Comparison of ENCODE assay signal across 23 mouse cellular contexts in genomic region chr1:126706611-126707010, GRCm38 (mm10).
"Had no signal": no experiment of that assay in that cellular context is flagged by ENCODE, and none has a peak within 500 bp of the region (broad histone marks: within the 10 kb centered on the region; RNA-seq: fewer than 3 reads in every experiment).

No protein-coding gene starts in this region.

- H3K9me3 ChIP-seq: heart, embryonic 10.5 days; heart, embryonic 12.5 days; hindbrain, embryonic 13.5 days; hindbrain, embryonic 15.5 days; kidney, embryonic 15.5 days; limb, embryonic 13.5 days; limb, embryonic 15.5 days; liver, embryonic 12.5 days had no signal

- H3K9ac ChIP-seq: heart, embryonic 12.5 days; hindbrain, embryonic 13.5 days; hindbrain, embryonic 15.5 days; kidney, embryonic 15.5 days; limb, embryonic 13.5 days; limb, embryonic 15.5 days; liver, embryonic 12.5 days had no signal

- H3K27ac ChIP-seq: heart, embryonic 10.5 days; hindbrain, embryonic 13.5 days; hindbrain, embryonic 15.5 days; hindbrain, postnatal 0 days; kidney, embryonic 15.5 days; kidney, postnatal 0 days; limb, embryonic 13.5 days; limb, embryonic 15.5 days; liver, embryonic 12.5 days had no signal

- H3K27me3 ChIP-seq: heart, embryonic 12.5 days; hindbrain, embryonic 13.5 days; hindbrain, embryonic 15.5 days; kidney, embryonic 15.5 days; limb, embryonic 13.5 days; limb, embryonic 15.5 days; liver, embryonic 12.5 days had no signal

- H3K4me1 ChIP-seq: heart, embryonic 10.5 days; heart, embryonic 12.5 days; hindbrain, embryonic 15.5 days; kidney, embryonic 15.5 days; limb, embryonic 13.5 days; limb, embryonic 15.5 days; liver, embryonic 12.5 days had no signal

- H3K4me2 ChIP-seq: heart, embryonic 12.5 days; hindbrain, embryonic 13.5 days; hindbrain, embryonic 15.5 days; kidney, embryonic 15.5 days; limb, embryonic 13.5 days; limb, embryonic 15.5 days; liver, embryonic 12.5 days had no signal

- DNase-seq: gastrocnemius, postnatal 14 days; gastrocnemius, postnatal 36 days; heart, adult 18-20 months; heart, postnatal 10 days; kidney, adult 11 months; kidney, adult 2 months; kidney, adult 9 months; kidney, postnatal 14 days; kidney, postnatal 36 days; layer of hippocampus, adult 9-11 months; layer of hippocampus, postnatal 36 days; left cerebral cortex, postnatal 4 days had no signal

- H3K36me3 ChIP-seq: heart, embryonic 10.5 days; heart, embryonic 12.5 days; hindbrain, embryonic 13.5 days; hindbrain, embryonic 15.5 days; kidney, embryonic 15.5 days; limb, embryonic 13.5 days; limb, embryonic 15.5 days; liver, embryonic 12.5 days had no signal

- H3K4me3 ChIP-seq: heart, embryonic 10.5 days; heart, embryonic 12.5 days; hindbrain, embryonic 13.5 days; hindbrain, embryonic 15.5 days; kidney, embryonic 15.5 days; limb, embryonic 13.5 days; limb, embryonic 15.5 days; liver, embryonic 12.5 days had no signal

- ATAC-seq: hindbrain, postnatal 0 days; intestine, embryonic 16.5 days; liver, embryonic 12.5 days had no signal
